Mouse (Mus musculus) forebrain, embryonic 11.5 days (tissue): ENCODE results near the gene Itga7. TPM values are rescaled to one million over a fixed set of nuclear protein-coding genes. Genes with fewer than 3 reads are reported as not detected.
A peak's percentile ranks its signal among the peaks of the same experiment; 100 is the strongest.

Source experiments
- ATAC-seq: fragments of 200-750 bp; cut with Nextera tagmentation; replicated peaks from 2 replicates; pipeline ENCODE4 v1.8.0; 2017; ENCODE audit warnings: moderate TSS enrichment; ENCODE audit not compliant: low FRiP score
- DNase-seq: peaks from one replicate; pipeline ENCODE4 v3.0.0-alpha.2; 2017; ENCODE audit warnings: low spot score
- H3K27ac ChIP-seq: fragments of 300-500 bp; sonication (generic); 2 replicates; pipeline ENCODE4 v1.5.1; 2014; ENCODE audit warnings: low read depth, low read length
- H3K27me3 ChIP-seq: fragments of 300-500 bp; sonication (generic); 2 replicates; pipeline ENCODE4 v1.6.1; 2014; ENCODE audit warnings: mild to moderate bottlenecking, low read length, mixed read lengths; ENCODE audit not compliant: control insufficient read depth, insufficient read depth
- H3K36me3 ChIP-seq: fragments of 300-500 bp; sonication (generic); 2 replicates; pipeline ENCODE4 v1.6.1; 2014; ENCODE audit warnings: mild to moderate bottlenecking, low read length, moderate library complexity, mixed read lengths; ENCODE audit not compliant: control insufficient read depth, insufficient read depth
- H3K4me1 ChIP-seq: fragments of 300-500 bp; sonication (generic); replicated peaks from 2 replicates; pipeline ENCODE4 v1.6.1; 2014; ENCODE audit warnings: low read length, mixed read lengths; ENCODE audit not compliant: control insufficient read depth, insufficient read depth
- H3K4me2 ChIP-seq: fragments of 300-500 bp; sonication (generic); 2 replicates; pipeline ENCODE4 v1.6.1; 2014; ENCODE audit warnings: low read depth, mild to moderate bottlenecking, low read length, moderate library complexity, mixed read lengths; ENCODE audit not compliant: severe bottlenecking
- H3K4me3 ChIP-seq: fragments of 300-500 bp; sonication (generic); 2 replicates; pipeline ENCODE4 v1.5.1; 2014; ENCODE audit warnings: low read depth, low read length
- H3K9ac ChIP-seq: fragments of 300-500 bp; sonication (generic); 2 replicates; pipeline ENCODE4 v1.6.1; 2014; ENCODE audit warnings: low read length
- H3K9me3 ChIP-seq: fragments of 300-500 bp; sonication (generic); 2 replicates; pipeline ENCODE4 v1.6.1; 2016; ENCODE audit warnings: low read length, mixed read lengths; ENCODE audit not compliant: control insufficient read depth
- WGBS: fragments of 180-500 bp; shearing (Covaris S2); extraction: QIAGEN DNeasy Blood & Tissue Kit; methylation state at CpG from one replicate; pipeline ENCODE4 v1.1.7; 2014; 5-methylcytosine and 5-hydroxymethylcytosine counted together
- polyA plus RNA-seq: library from polyadenylated mRNA; unstranded; fragments of >200 nt; fragmentation: Nextera tagmentation; extraction: Ambion mirVana; gene quantifications from 2 replicates; pipeline ENCODE4 v1.2.1, GENCODE M21; 2014

Gene Itga7
- polyA plus RNA-seq, 1 experiment from 2014 or later, result 0.69 TPM

DNA sequence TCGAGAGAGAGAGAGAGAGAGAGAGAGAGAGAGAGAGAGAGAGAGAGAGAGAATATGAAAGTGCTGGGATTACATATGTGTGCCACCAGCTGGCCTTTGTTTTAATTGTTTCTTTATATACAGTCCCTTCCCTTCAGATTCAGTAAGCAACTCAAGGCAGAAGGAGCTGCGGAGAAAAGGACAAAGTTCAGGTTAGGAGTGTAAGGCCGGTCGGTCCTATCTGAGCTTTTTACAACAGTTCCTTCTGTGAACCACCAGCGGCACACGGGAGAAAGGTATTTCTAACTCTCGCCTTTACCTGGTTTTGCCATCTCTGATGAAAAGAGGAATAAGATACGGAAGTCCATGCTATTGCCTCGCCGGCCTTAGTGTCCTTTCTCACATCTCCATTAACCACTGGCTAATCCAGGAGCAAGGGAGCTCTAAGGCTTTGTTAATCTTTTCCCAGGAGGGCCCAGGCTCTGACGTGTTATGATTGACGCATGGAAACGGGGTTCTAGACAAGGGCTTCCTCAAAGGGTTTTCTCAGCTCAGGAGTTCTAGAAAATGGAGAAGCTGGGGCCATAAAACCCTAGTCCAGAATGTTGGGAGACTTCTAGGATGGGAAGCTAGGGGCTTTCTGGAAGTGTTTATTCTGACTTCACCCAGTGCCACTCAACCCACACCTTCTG lies 24.7 kb upstream of the Itga7 start:
- Histone ChIP-seq H3K9ac (peak overlapping the region; percentile 88; the same call in 1 of the 2 replicates), H3K36me3 (no peaks in the 10 kb centered on the region), H3K4me1 (peaks cover 3% of the 10 kb centered on the region; the same call in 1 of the 2 replicates), H3K27me3 (no peaks in the 10 kb centered on the region), H3K4me2 (peak overlapping the region; percentile 87), H3K9me3 (no peaks in the 10 kb centered on the region), H3K4me3 (peak overlapping the region; percentile 74; the same call in 1 of the 2 replicates), H3K27ac (no peak overlapping the region)
- DNase-seq (peak; percentile 48), ATAC-seq (no peak)
- 58% methylated on average over 13 of the region's 13 CpGs for WGBS

DNA sequence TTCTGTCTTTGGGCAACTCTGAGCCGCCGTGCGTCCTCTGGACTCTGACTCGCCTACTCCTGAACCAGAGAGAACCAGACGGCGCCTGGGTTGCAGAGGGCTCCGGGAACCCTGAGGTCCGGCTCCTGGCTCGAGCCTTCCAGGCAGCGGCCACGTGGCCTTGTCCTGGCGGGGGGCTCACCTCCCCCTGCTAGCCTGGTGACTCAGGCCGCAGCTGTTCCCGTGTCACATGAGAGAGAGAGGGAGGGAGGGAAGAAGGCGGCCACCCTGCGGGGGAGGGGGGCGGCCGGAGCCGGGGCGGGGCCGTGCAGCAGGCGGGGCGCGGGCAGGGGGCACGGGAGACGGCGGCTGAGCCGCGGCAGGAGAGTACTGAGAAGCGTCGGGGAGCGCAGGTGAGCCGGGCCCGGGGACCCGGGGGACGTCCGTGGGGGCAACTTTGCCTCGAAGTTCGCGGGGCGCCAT lies 24.0 kb upstream of the Itga7 start:
- Histone ChIP-seq H3K9ac (peak overlapping the region; percentile 88), H3K4me3 (peak overlapping the region; percentile 74), H3K4me2 (peak overlapping the region; percentile 87), H3K4me1 (peaks cover 3% of the 10 kb centered on the region; the same call in 1 of the 2 replicates), H3K36me3 (no peaks in the 10 kb centered on the region), H3K27ac (0 out of 2 replicates have a peak overlapping the region, but pooled peaks have one; percentile 31), H3K9me3 (no peaks in the 10 kb centered on the region), H3K27me3 (no peaks in the 10 kb centered on the region)
- peak; percentile 81 for ATAC-seq
- peak; percentile 88 for DNase-seq
- WGBS, result 2% methylated on average over 21 of the region's 41 CpGs

DNA sequence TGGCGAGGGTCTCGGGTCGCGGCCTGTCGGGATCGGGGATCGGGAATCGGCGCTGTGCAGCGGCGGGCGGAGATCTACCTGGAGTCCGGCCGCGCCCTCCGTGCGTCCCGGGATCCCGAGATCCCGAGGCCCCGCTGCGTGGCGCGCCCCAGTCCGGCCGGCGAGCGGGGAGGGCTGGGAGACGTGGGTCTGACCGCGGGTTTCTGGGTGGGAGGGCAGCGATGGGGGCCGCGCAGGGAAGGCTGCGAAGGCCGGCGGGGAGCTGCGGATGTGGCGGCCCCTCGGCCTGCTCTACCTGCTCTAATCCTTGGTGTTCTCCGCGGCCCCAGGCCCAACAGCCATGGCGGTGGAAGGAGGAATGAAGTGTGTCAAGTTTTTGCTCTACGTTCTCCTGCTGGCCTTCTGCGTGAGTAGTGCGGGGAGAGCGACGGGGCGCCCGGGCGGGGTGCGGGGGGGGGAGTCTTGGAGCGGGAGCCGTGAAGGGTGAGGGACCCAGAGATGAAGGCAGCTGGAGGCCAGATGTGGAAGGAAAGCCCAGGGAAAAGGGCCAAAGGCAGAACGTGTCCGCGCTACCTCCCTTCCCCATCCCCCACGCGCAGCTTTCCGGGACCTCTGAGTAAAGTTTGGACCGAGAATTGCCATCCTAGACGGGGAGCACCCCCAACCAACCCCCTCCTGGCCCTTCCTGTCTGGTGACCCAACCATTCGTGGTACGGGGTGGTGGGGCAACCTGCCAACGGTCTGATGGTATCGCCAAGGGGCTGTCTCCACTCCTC lies 23.4 kb upstream of the Itga7 start:
- Histone ChIP-seq H3K4me3 (peak overlapping the region; percentile 74), H3K9ac (peak overlapping the region; percentile 88), H3K27ac (0 out of 2 replicates have a peak overlapping the region, but pooled peaks have one; percentile 31), H3K4me1 (peaks cover 3% of the 10 kb centered on the region; the same call in 1 of the 2 replicates), H3K27me3 (no peaks in the 10 kb centered on the region), H3K9me3 (no peaks in the 10 kb centered on the region), H3K36me3 (no peaks in the 10 kb centered on the region), H3K4me2 (peak overlapping the region; percentile 87)
- DNase-seq, result peak; percentile 70
- 3% methylated on average over 56 of the region's 66 CpGs for WGBS
- peak; percentile 16 for ATAC-seq

DNA sequence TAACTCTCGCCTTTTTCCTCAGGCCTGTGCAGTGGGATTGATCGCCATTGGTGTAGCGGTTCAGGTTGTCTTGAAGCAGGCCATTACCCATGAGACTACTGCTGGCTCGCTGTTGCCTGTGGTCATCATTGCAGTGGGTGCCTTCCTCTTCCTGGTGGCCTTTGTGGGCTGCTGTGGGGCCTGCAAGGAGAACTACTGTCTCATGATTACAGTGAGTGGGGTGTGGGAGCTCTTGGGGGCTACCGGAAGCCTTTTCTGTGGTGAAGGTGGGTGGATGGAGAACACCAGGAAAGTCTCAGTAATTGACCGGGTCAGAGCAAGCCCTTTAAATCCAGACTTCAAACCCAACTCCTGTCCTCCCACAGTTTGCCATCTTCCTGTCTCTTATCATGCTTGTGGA lies 22.2 kb upstream of the Itga7 start:
- no peak overlapping the region for H3K4me2 ChIP-seq
- H3K36me3 ChIP-seq, result no peaks in the 10 kb centered on the region
- H3K9ac ChIP-seq, result no peak overlapping the region
- no peaks in the 10 kb centered on the region for H3K27me3 ChIP-seq
- no peak overlapping the region for H3K4me3 ChIP-seq
- DNase-seq (peak; percentile 51), ATAC-seq (no peak)
- H3K27ac ChIP-seq, result no peak overlapping the region
- H3K4me1 ChIP-seq, result peaks cover 3% of the 10 kb centered on the region; the same call in 1 of the 2 replicates
- 89% methylated on average over 6 of the region's 6 CpGs for WGBS
- H3K9me3 ChIP-seq, result no peaks in the 10 kb centered on the region

DNA sequence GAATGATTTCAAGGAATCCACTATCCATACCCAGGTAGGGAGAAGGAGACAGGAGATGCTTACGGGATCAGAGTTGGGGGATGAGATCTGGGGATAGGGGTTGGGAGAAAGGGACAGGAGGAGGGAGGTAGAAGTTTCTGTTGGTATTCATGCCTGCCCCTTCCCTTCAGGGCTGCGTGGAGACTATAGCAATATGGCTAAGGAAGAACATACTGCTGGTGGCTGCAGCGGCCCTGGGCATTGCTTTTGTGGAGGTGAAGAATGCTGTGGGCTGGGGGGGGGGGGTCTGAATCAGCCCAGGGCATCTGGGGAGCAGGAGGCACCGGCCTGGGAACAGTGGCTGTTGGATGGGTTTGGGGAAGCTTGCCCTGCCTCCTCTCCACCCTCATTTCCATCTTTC lies 21.4 kb upstream of the Itga7 start:
- DNase-seq (peak; percentile 49), ATAC-seq (no peak)
- no peak overlapping the region for H3K9ac ChIP-seq
- H3K27me3 ChIP-seq, result no peaks in the 10 kb centered on the region
- H3K4me2 ChIP-seq, result no peak overlapping the region
- H3K36me3 ChIP-seq, result no peaks in the 10 kb centered on the region
- no peak overlapping the region for H3K27ac ChIP-seq
- peaks cover 3% of the 10 kb centered on the region; the same call in 1 of the 2 replicates for H3K4me1 ChIP-seq
- no peaks in the 10 kb centered on the region for H3K9me3 ChIP-seq
- WGBS, result 93% methylated on average over 4 of the region's 4 CpGs
- no peak overlapping the region for H3K4me3 ChIP-seq

DNA sequence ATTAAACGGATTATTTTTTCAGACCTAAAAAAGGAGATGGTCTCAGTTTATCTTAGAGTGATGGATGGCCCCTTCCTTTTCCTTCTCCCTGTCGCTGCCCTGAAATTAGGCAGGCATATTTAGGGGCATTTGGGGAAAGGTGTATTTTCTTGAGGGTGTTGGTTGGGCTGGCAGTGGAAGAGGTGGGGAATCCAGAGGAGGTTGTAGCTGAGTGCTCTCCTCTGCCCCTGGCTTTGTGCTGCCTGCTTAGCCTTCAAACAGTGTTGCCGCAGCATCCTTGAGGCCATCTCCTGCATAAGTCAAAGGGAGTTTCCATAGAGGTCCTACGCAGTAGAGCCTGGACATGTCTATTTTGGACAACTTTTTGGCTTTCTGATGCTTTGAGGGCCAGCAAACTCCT lies 20.8 kb upstream of the Itga7 start:
- Histone ChIP-seq H3K4me1 (peaks cover 3% of the 10 kb centered on the region; the same call in 1 of the 2 replicates), H3K4me3 (no peak overlapping the region), H3K9ac (no peak overlapping the region), H3K27ac (no peak overlapping the region), H3K4me2 (no peak overlapping the region), H3K27me3 (no peaks in the 10 kb centered on the region), H3K36me3 (no peaks in the 10 kb centered on the region), H3K9me3 (no peaks in the 10 kb centered on the region)
- WGBS, result 81% methylated on average over 4 of the region's 4 CpGs
- DNase-seq (no peak), ATAC-seq (no peak)

DNA sequence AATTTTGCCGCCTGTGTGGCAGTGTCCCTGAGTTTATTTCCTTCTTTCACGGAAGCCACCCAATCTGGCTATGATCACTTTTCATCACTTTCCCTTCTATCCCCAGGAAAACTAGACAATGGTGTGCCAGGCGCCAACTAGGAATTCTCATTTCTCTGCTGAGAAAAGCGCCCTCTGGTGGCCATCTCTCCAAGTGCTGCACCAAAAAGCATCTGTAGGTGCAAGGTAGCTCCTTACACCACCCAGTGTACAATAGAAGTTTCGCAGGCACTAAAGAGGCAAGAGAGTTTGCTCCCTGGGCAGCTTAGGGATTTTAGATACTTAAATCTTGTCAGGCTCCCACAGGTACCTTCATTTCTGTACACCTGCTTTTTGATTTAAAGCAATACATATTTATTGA lies 20.4 kb upstream of the Itga7 start:
- DNase-seq, result peak; percentile 95
- Histone ChIP-seq H3K4me2 (no peak overlapping the region), H3K4me1 (peaks cover 3% of the 10 kb centered on the region; the same call in 1 of the 2 replicates), H3K9me3 (no peaks in the 10 kb centered on the region), H3K27ac (no peak overlapping the region), H3K27me3 (no peaks in the 10 kb centered on the region), H3K36me3 (no peaks in the 10 kb centered on the region), H3K4me3 (no peak overlapping the region), H3K9ac (no peak overlapping the region)
- peak; percentile 52 for ATAC-seq
- 8% methylated on average over 5 of the region's 5 CpGs for WGBS

DNA sequence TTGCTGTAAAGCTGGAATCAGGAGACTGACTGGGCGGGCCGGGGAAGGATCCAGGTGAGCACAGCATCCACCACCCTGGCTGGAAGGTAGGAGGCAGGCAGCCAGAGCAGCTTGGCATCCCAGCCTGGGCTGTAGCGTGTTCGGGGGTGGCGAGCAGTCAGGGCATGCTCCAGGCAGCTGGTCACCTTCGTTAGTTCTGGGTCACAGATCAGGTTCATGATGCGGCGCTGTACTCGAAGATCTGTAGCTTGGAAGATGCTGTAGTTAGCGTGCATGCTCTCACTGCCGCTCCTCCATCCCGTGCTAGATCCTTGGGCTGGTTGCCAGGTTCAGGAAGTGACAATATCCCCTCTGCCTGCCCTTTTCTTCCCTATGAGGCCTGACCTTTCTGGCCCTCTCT lies 19.9 kb upstream of the Itga7 start:
- Histone ChIP-seq H3K4me3 (no peak overlapping the region), H3K4me1 (peaks cover 3% of the 10 kb centered on the region; the same call in 1 of the 2 replicates), H3K27ac (no peak overlapping the region), H3K9ac (no peak overlapping the region), H3K9me3 (no peaks in the 10 kb centered on the region), H3K36me3 (no peaks in the 10 kb centered on the region), H3K4me2 (no peak overlapping the region), H3K27me3 (no peaks in the 10 kb centered on the region)
- ATAC-seq (0 out of 2 replicates have a peak, but pooled peaks have one; percentile 7), DNase-seq (no peak)
- 80% methylated on average over 12 of the region's 12 CpGs for WGBS
